Mouse (Mus musculus) forebrain, postnatal 0 days (tissue): ENCODE results near the gene Cnn3. TPM values are rescaled to one million over a fixed set of nuclear protein-coding genes. Genes with fewer than 3 reads are reported as not detected.

Experiments used
- ATAC-seq: fragments of 200-750 bp; cut with Nextera tagmentation; 2 replicates; pipeline ENCODE4 v1.8.0; 2017; ENCODE audit warnings: mild to moderate bottlenecking, moderate library complexity
- DNase-seq: peaks from one replicate; pipeline ENCODE4 v3.0.0-alpha.2; 2015
- H3K27ac ChIP-seq: fragments of 300-500 bp; sonication (generic); 2 replicates; pipeline ENCODE4 v1.5.1; 2014; ENCODE audit warnings: low read depth, mild to moderate bottlenecking, antibody characterized with exemption, low read length, moderate library complexity, mixed read lengths
- H3K27me3 ChIP-seq: fragments of 300-500 bp; sonication (generic); 2 replicates; pipeline ENCODE4 v1.6.1; 2014; ENCODE audit warnings: mild to moderate bottlenecking, low read length, mixed read lengths; ENCODE audit not compliant: insufficient read depth
- H3K36me3 ChIP-seq: fragments of 300-500 bp; sonication (generic); 2 replicates; pipeline ENCODE4 v1.6.1; 2014; ENCODE audit warnings: mild to moderate bottlenecking, moderate library complexity; ENCODE audit not compliant: insufficient read depth
- H3K4me1 ChIP-seq: fragments of 300-500 bp; sonication (generic); 2 replicates; pipeline ENCODE4 v1.6.1; 2014; ENCODE audit warnings: antibody characterized with exemption; ENCODE audit not compliant: insufficient read depth
- H3K4me2 ChIP-seq: fragments of 300-500 bp; sonication (generic); 2 replicates; pipeline ENCODE4 v1.6.1; 2014; ENCODE audit warnings: low read depth, mild to moderate bottlenecking, moderate library complexity
- H3K4me3 ChIP-seq: fragments of 300-500 bp; sonication (generic); 2 replicates; pipeline ENCODE4 v1.5.1; 2014; ENCODE audit warnings: low read depth, low read length, mixed read lengths
- H3K9ac ChIP-seq: fragments of 300-500 bp; sonication (generic); 2 replicates; pipeline ENCODE4 v1.6.1; 2014; ENCODE audit warnings: mild to moderate bottlenecking
- H3K9me3 ChIP-seq: fragments of 300-500 bp; sonication (generic); 2 replicates; pipeline ENCODE4 v1.6.1; 2016; ENCODE audit warnings: low read length
- CTCF ChIP-seq: sonication (generic); IDR thresholded peaks from 2 replicates; pipeline ENCODE4 v1.5.1; 2016; ENCODE audit warnings: antibody characterized with exemption, control low read depth, low read depth
- WGBS: fragments of 180-500 bp; shearing (Covaris S2); extraction: QIAGEN DNeasy Blood & Tissue Kit; methylation state at CpG from one replicate; pipeline ENCODE4 v1.1.7; 2014; 5-methylcytosine and 5-hydroxymethylcytosine counted together
- polyA plus RNA-seq: library from polyadenylated mRNA; unstranded; fragments of >200 nt; fragmentation: Nextera tagmentation; extraction: Ambion mirVana; gene quantifications from 2 replicates; pipeline ENCODE4 v1.2.1, GENCODE M21; 2015
- total RNA-seq: library from RNA; depleted of rRNA; stranded (reverse); fragments of >200 nt; gene quantifications from 2 replicates; pipeline ENCODE4 v1.2.3, GENCODE M21; 2014

Cnn3 gene
- total and polyA plus RNA-seq, 2 experiments from 2014 or later: 150 to 307 TPM

GRCm38 (mm10) chr3:121390724-121391123 is 35.6 kb upstream of the Cnn3 start:
- Histone ChIP-seq H3K4me2 (peak overlapping the region; percentile 37; the same call in 1 of the 2 replicates), H3K4me1 (no peaks in the 10 kb centered on the region), H3K27me3 (no peaks in the 10 kb centered on the region), H3K9ac (no peak overlapping the region), H3K4me3 (no peak overlapping the region), H3K36me3 (no peaks in the 10 kb centered on the region), H3K27ac (no peak overlapping the region), H3K9me3 (no peaks in the 10 kb centered on the region)
- DNase-seq (no peak), ATAC-seq (no peak)
- no peak for TF ChIP-seq CTCF
- 67% methylated on average over 7 of the region's 7 CpGs for WGBS

- no peak for DNase-seq
- Histone ChIP-seq H3K36me3 (no peaks in the 10 kb centered on the region), H3K9me3 (no peaks in the 10 kb centered on the region), H3K9ac (no peak overlapping the region), H3K4me3 (no peak overlapping the region), H3K4me1 (no peaks in the 10 kb centered on the region), H3K27me3 (no peaks in the 10 kb centered on the region), H3K4me2 (no peak overlapping the region), H3K27ac (no peak overlapping the region)
- TF ChIP-seq CTCF: no peak
- ATAC-seq: no peak
- 84% methylated on average over 16 of the region's 16 CpGs for WGBS
Measured at GRCm38 (mm10) chr3:121395588-121396295, 30.6 kb upstream of the Cnn3 start.

GRCm38 (mm10) chr3:121396561-121396960 is 29.7 kb upstream of the Cnn3 start:
- no peak overlapping the region for H3K9ac ChIP-seq
- no peak overlapping the region for H3K27ac ChIP-seq
- no peak for TF ChIP-seq CTCF
- no peaks in the 10 kb centered on the region for H3K4me1 ChIP-seq
- no peaks in the 10 kb centered on the region for H3K9me3 ChIP-seq
- H3K4me3 ChIP-seq: no peak overlapping the region
- H3K27me3 ChIP-seq: no peaks in the 10 kb centered on the region
- ATAC-seq (no peak), DNase-seq (no peak)
- 71% methylated on average over 7 of the region's 7 CpGs for WGBS
- no peaks in the 10 kb centered on the region for H3K36me3 ChIP-seq
- H3K4me2 ChIP-seq: no peak overlapping the region

- ATAC-seq: no peak
- Histone ChIP-seq H3K4me2 (no peak overlapping the region), H3K36me3 (no peaks in the 10 kb centered on the region), H3K9ac (no peak overlapping the region), H3K9me3 (no peaks in the 10 kb centered on the region), H3K4me1 (no peaks in the 10 kb centered on the region), H3K4me3 (no peak overlapping the region), H3K27ac (no peak overlapping the region), H3K27me3 (no peaks in the 10 kb centered on the region)
- WGBS: 72% methylated on average over 6 of the region's 6 CpGs
- TF ChIP-seq CTCF: no peak
- no peak for DNase-seq
Measured at GRCm38 (mm10) chr3:121397007-121397406, 29.3 kb upstream of the Cnn3 start.

- WGBS: 78% methylated on average over 4 of the region's 4 CpGs
- H3K4me3 ChIP-seq: no peak overlapping the region
- no peaks in the 10 kb centered on the region for H3K36me3 ChIP-seq
- ATAC-seq: no peak
- H3K4me2 ChIP-seq: no peak overlapping the region
- no peak for TF ChIP-seq CTCF
- no peaks in the 10 kb centered on the region for H3K27me3 ChIP-seq
- H3K9ac ChIP-seq: no peak overlapping the region
- no peaks in the 10 kb centered on the region for H3K9me3 ChIP-seq
- H3K27ac ChIP-seq: no peak overlapping the region
- H3K4me1 ChIP-seq: no peaks in the 10 kb centered on the region
- no peak for DNase-seq
Measured at GRCm38 (mm10) chr3:121401384-121401783, 24.9 kb upstream of the Cnn3 start.

GRCm38 (mm10) chr3:121402096-121402495 is 24.2 kb upstream of the Cnn3 start:
- no peaks in the 10 kb centered on the region for H3K36me3 ChIP-seq
- WGBS: 89% methylated on average over 6 of the region's 6 CpGs
- H3K27me3 ChIP-seq: no peaks in the 10 kb centered on the region
- no peak overlapping the region for H3K4me2 ChIP-seq
- no peak for TF ChIP-seq CTCF
- ATAC-seq: no peak
- no peak overlapping the region for H3K9ac ChIP-seq
- H3K4me1 ChIP-seq: no peaks in the 10 kb centered on the region
- DNase-seq: no peak
- H3K27ac ChIP-seq: no peak overlapping the region
- no peaks in the 10 kb centered on the region for H3K9me3 ChIP-seq
- H3K4me3 ChIP-seq: no peak overlapping the region

- Histone ChIP-seq H3K4me3 (no peak overlapping the region), H3K4me2 (no peak overlapping the region), H3K9ac (no peak overlapping the region), H3K27ac (no peak overlapping the region), H3K36me3 (no peaks in the 10 kb centered on the region), H3K9me3 (no peaks in the 10 kb centered on the region), H3K27me3 (no peaks in the 10 kb centered on the region), H3K4me1 (no peaks in the 10 kb centered on the region)
- no peak for DNase-seq
- no peak for TF ChIP-seq CTCF
- WGBS: 20% methylated on average over 5 of the region's 5 CpGs
- ATAC-seq: no peak
Measured at GRCm38 (mm10) chr3:121403449-121403848, 22.8 kb upstream of the Cnn3 start.
